Mouse (Mus musculus) lung, embryonic 15.5 days (tissue): ENCODE measurements around the gene Ywhaq. TPM values are rescaled to one million over a fixed set of nuclear protein-coding genes. Genes with fewer than 3 reads are reported as not detected.

ENCODE experiments used
- ATAC-seq: fragments of 200-750 bp; cut with Nextera tagmentation; 2 replicates; pipeline ENCODE4 v1.8.0; 2017; ENCODE audit warnings: moderate number of reproducible peaks, borderline replicate concordance; ENCODE audit not compliant: low FRiP score, low TSS enrichment; ENCODE audit errors: extremely low read depth
- H3K27ac ChIP-seq: fragments of 300-500 bp; sonication (generic); 2 replicates; pipeline ENCODE4 v1.5.1; 2015; ENCODE audit warnings: moderate library complexity, mild to moderate bottlenecking, inconsistent platforms
- H3K27me3 ChIP-seq: fragments of 300-500 bp; sonication (generic); 2 replicates; pipeline ENCODE4 v1.6.1; 2015; ENCODE audit warnings: inconsistent platforms
- H3K36me3 ChIP-seq: fragments of 300-500 bp; sonication (generic); 2 replicates; pipeline ENCODE4 v1.6.1; 2015; ENCODE audit warnings: inconsistent platforms
- H3K4me1 ChIP-seq: fragments of 300-500 bp; sonication (generic); 2 replicates; pipeline ENCODE4 v1.6.1; 2015; ENCODE audit warnings: inconsistent platforms
- H3K4me2 ChIP-seq: fragments of 300-500 bp; sonication (generic); 2 replicates; pipeline ENCODE4 v1.6.1; 2015; ENCODE audit warnings: inconsistent platforms, mild to moderate bottlenecking, moderate library complexity
- H3K4me3 ChIP-seq: fragments of 300-500 bp; sonication (generic); 2 replicates; pipeline ENCODE4 v1.5.1; 2015; ENCODE audit warnings: mild to moderate bottlenecking, inconsistent platforms
- H3K9ac ChIP-seq: fragments of 300-500 bp; sonication (generic); 2 replicates; pipeline ENCODE4 v1.6.1; 2015; ENCODE audit warnings: inconsistent platforms
- H3K9me3 ChIP-seq: fragments of 300-500 bp; sonication (generic); 2 replicates; pipeline ENCODE4 v1.6.1; 2016; ENCODE audit warnings: inconsistent platforms
- WGBS: fragments of 180-500 bp; shearing (Covaris S2); methylation state at CpG from one replicate; pipeline ENCODE4 v1.1.7; 2015; 5-methylcytosine and 5-hydroxymethylcytosine counted together
- polyA plus RNA-seq: library from polyadenylated mRNA; unstranded; fragments of >200 nt; fragmentation: Nextera tagmentation; extraction: Ambion mirVana; gene quantifications from 2 replicates; pipeline ENCODE4 v1.2.1, GENCODE M21; 2015

Gene Ywhaq
- polyA plus RNA-seq, 1 experiment from 2014 or later: 726 TPM

DNA sequence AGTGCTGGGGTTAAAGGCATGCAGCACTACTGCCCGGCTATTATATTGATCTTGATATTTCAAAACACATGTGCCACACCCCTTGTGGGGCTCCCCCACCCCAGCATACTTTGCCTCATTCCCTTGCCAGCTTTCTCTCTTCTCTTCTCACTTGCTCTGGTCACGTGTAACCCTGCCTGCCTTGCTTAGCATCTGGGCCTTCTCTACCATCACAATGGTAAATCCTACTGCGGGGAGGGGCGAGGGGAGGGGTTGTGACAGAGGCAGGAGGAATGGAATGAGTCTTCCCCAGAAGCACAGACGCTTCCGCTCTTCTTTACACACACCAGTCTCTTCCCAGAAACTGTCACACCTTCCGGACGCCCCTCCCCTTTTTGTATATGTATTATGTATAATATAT lies 14.5 kb upstream of the Ywhaq start:
- Histone ChIP-seq H3K4me2 (no peak overlapping the region), H3K27ac (no peak overlapping the region), H3K9ac (no peak overlapping the region), H3K36me3 (no peaks in the 10 kb centered on the region), H3K4me3 (no peak overlapping the region), H3K27me3 (no peaks in the 10 kb centered on the region), H3K9me3 (no peaks in the 10 kb centered on the region), H3K4me1 (no peaks in the 10 kb centered on the region)
- peak; percentile 75; the same call in 1 of the 2 replicates for ATAC-seq
- WGBS: 41% methylated on average over 8 of the region's 8 CpGs

DNA sequence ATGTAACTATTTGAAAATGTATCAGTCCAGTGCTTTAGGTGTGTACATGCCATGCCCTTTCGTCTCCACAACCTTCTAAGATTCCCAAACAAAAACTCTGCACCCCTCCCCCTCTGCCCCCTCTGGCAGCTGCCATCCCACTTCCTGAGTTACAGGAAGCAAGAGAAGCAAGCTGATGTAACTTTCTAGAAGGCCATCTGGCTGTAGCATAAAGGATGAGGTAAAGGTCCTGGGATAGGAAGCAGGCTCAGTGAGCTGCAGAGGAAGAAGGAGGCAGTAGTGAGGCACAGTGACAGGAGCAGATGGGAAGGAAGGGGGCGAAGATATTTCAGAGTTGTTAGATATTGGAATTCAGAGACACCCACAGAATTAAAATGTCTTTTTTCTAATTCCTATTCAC lies 13.6 kb upstream of the Ywhaq start:
- H3K36me3 ChIP-seq: no peaks in the 10 kb centered on the region
- H3K9me3 ChIP-seq: no peaks in the 10 kb centered on the region
- no peaks in the 10 kb centered on the region for H3K27me3 ChIP-seq
- no peak overlapping the region for H3K4me3 ChIP-seq
- no peak for ATAC-seq
- no peak overlapping the region for H3K9ac ChIP-seq
- 44% methylated on average over 2 of the region's 2 CpGs for WGBS
- H3K4me1 ChIP-seq: peaks cover 4% of the 10 kb centered on the region
- no peak overlapping the region for H3K4me2 ChIP-seq
- H3K27ac ChIP-seq: no peak overlapping the region

DNA sequence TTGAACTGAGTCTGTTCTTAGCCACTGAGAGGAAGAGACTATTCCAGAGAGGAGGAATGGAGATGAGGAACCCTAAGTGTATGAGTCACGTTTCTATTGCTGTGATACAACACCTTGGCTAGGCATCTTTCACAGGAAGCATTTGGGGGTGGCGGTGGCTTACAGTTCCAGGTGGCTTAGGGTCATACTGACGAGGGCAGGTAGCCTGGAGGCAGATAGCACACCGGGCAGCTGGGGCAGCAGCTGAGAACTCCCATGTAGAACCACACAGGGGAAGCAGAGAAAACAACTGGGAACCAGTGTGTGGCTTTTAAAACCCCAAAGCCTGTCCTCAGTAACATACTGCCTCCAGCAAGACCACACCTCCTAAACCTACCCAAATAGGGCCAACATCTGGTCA lies 12.7 kb upstream of the Ywhaq start:
- no peak overlapping the region for H3K27ac ChIP-seq
- H3K4me2 ChIP-seq: no peak overlapping the region
- no peaks in the 10 kb centered on the region for H3K36me3 ChIP-seq
- H3K9ac ChIP-seq: no peak overlapping the region
- no peak for ATAC-seq
- 70% methylated on average over 4 of the region's 4 CpGs for WGBS
- peaks cover 12% of the 10 kb centered on the region for H3K4me1 ChIP-seq
- H3K4me3 ChIP-seq: no peak overlapping the region
- H3K9me3 ChIP-seq: no peaks in the 10 kb centered on the region
- no peaks in the 10 kb centered on the region for H3K27me3 ChIP-seq

DNA sequence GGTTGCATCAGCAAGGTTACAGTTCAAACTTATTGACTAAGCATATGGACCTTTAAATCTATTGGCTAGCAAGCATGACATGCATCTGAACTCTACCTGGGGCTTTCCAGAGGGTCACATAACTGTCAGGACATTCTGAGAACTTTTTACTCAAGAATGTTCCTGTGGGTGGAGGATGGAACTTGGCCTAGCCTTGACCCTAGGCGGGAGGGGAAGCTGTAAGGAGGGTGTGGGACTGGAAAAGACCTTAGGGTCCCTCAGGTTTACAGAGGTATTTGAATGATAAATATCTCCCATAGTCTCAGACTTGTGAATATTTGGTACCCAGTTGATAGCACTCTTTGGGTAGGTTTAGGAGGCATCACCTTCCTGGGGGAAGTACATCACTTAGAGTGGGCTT lies 11.6 kb upstream of the Ywhaq start:
- Histone ChIP-seq H3K27ac (no peak overlapping the region), H3K4me3 (no peak overlapping the region), H3K4me2 (no peak overlapping the region), H3K4me1 (peaks cover 12% of the 10 kb centered on the region), H3K9ac (no peak overlapping the region), H3K36me3 (no peaks in the 10 kb centered on the region), H3K27me3 (no peaks in the 10 kb centered on the region), H3K9me3 (no peaks in the 10 kb centered on the region)
- no peak for ATAC-seq
- WGBS: 74% methylated on average over 1 of the region's 1 CpGs

DNA sequence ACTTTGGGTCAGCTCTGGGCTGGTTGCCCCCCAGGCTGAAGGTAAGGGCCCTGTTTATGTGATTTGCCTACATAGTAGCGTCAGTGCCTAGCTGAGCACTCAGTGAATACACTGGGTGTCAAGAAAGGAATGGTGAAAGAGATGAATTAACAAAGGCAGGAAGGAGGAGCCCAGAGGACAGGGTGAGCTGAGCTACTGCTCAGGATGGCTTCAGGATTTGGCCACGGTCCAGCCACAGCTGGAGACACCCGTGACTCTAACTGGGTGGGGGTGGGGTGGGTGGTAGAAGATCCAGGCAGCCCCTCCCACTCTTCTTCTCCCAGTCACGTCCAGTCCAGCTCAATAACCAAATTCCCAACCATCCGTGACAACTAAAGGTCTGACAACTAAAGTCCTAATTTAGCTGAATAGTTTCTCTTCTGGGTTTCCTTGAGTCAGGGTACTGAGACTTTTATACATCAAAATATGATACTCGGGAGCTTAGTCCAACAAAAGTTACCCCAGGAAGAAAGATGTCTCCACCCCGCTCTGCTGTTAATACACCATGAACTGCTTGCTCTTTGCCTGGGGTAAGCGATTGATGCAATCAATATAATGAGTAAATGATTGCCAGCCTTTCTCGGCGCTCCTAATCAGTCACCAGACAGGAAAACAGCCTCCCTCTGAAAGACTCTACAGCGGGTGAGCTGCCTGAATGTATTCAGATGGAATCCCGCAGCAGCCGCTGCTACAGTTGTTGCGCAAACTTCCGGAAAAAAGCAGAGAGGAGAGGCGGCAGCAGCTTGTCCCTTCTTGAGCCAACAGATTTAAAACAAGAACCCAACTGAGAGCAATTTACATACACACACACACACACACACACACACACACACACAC lies 8.9 kb upstream of the Ywhaq start:
- Histone ChIP-seq H3K9me3 (no peaks in the 10 kb centered on the region), H3K27ac (peak overlapping the region; percentile 86), H3K4me3 (peak overlapping the region; percentile 25), H3K4me2 (peak overlapping the region; percentile 50), H3K36me3 (no peaks in the 10 kb centered on the region), H3K4me1 (peaks cover 12% of the 10 kb centered on the region), H3K27me3 (no peaks in the 10 kb centered on the region), H3K9ac (peak overlapping the region; percentile 39)
- 4% methylated on average over 16 of the region's 16 CpGs for WGBS
- ATAC-seq: peak; percentile 87

DNA sequence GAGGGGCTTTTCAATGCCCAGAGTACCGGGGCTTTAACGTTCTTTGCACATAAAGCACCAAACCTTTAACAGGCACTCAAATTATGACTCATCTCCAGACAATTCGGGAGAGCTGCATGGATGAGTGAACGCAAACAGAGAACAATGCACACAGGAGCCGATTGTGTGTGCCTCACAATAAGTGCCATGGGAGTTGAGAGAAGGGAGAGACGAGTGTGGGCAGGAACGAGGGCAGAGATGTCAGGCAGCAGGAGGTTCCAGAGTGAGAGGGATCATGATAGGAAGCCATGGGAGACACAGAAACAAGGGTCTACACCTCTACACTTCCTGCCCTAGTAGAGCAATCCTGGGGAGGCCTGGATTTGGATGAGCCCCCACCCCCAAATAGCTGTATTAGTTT lies 7.2 kb upstream of the Ywhaq start:
- H3K27ac ChIP-seq: no peak overlapping the region
- 49% methylated on average over 7 of the region's 7 CpGs for WGBS
- H3K36me3 ChIP-seq: no peaks in the 10 kb centered on the region
- H3K4me1 ChIP-seq: peaks cover 12% of the 10 kb centered on the region
- H3K9ac ChIP-seq: no peak overlapping the region
- no peaks in the 10 kb centered on the region for H3K9me3 ChIP-seq
- no peak for ATAC-seq
- H3K27me3 ChIP-seq: no peaks in the 10 kb centered on the region
- no peak overlapping the region for H3K4me2 ChIP-seq
- H3K4me3 ChIP-seq: no peak overlapping the region

DNA sequence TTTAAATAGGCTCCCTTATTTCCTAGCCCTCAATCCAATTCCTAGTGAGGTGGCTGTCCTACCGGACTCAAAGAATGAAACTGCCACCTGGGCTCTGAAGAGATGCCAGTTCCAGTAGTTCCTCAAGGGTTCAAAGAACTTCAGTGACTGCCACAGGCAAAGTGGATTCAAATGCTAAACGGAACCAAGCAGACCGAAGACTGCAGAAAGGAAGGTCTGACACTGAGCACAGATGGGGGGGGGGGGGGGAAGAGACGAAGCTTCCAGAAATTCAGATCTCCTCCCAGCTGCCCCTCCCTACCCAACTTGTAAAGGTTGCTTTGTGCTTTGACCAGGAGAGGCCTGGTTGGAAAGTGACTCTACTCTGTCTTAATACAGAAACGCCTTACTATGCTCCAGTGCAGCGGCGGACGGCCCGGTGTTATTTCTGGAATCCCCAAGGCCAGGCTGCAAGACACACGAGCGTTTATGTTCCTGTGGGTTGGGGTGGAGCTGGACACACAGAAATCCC lies 1.2 kb upstream of the Ywhaq start:
- Histone ChIP-seq H3K27ac (0 out of 2 replicates have a peak overlapping the region, but pooled peaks have one; percentile 64), H3K27me3 (no peaks in the 10 kb centered on the region), H3K36me3 (peaks cover 5% of the 10 kb centered on the region; the same call in 1 of the 2 replicates), H3K4me3 (peak overlapping the region; percentile 97), H3K4me2 (peak overlapping the region; percentile 63), H3K9ac (peak overlapping the region; percentile 47; the same call in 1 of the 2 replicates), H3K4me1 (peaks cover 19% of the 10 kb centered on the region), H3K9me3 (no peaks in the 10 kb centered on the region)
- 41% methylated on average over 10 of the region's 11 CpGs for WGBS
- ATAC-seq: no peak

DNA sequence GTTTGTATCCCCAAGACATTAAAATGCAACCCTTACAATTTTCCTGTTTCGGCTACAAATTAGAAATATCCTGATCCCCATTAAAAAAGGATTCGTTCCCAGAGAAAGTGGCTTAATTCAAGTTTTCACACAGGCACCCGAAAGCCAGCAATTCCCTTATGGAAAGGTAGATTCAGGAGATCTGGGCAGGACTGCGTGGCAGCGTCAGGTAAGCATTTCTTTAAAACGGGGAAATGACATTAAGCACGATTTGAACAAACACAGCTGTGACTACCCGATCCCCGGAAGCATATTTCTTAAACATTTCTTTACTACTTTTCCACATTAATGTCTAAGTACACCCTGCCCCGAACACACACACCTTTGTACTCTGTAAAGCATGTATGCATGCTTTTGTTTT lies 646 bp upstream of the Ywhaq start:
- Histone ChIP-seq H3K27me3 (no peaks in the 10 kb centered on the region), H3K27ac (peak overlapping the region; percentile 64), H3K36me3 (peaks cover 10% of the 10 kb centered on the region), H3K4me1 (peaks cover 19% of the 10 kb centered on the region), H3K4me3 (peak overlapping the region; percentile 97), H3K9ac (peak overlapping the region; percentile 47), H3K9me3 (no peaks in the 10 kb centered on the region), H3K4me2 (peak overlapping the region; percentile 63)
- ATAC-seq: no peak
- 5% methylated on average over 10 of the region's 10 CpGs for WGBS

DNA sequence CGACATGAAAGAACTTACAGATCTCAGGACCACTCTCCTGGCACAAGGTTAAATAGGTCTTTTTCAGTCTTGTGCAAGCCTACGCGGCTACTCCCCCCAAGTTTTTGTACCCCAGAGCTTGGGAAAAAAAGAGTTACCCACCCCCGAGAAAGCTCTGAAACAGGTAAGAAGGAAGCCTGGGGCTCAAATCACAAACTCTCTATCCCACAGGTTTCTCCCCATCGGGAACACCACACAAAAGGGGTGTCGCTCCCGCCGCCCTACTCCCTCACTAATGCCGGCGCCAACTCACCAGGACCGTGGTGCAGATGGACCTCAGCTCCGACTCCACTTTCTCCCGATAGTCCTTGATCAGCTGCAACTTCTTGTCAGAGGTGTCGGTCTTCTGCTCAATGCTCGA lies 931 bp downstream of the Ywhaq start:
- no peak for ATAC-seq
- H3K4me3 ChIP-seq: peak overlapping the region; percentile 97
- under 1% methylated on average over 13 of the region's 15 CpGs for WGBS

DNA sequence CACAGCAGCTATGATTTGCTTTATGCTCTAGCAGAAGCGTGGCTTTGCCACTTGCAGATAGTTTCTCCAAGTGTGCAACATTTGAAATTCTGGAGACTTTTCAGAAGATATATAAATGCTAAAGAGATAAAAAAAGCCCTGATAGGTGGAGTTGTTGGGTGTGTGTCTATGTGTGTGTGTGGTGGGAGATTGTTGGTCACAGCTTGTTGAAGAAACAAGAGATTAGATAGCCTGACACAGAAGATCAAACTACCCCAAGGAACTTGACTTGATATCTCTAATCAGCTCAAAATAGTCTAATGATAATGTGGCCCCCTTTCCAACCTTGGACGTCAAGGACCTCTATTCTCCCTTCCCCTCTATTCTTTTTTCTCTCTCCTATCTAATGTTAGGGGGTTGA lies 6.8 kb downstream of the Ywhaq start:
- ATAC-seq: no peak
- 85% methylated on average over 2 of the region's 2 CpGs for WGBS

More for the DNA sequence above, 931 bp downstream of the Ywhaq start:
- H3K4me2 ChIP-seq: peak overlapping the region; percentile 73
- H3K27ac ChIP-seq: peak overlapping the region; percentile 53
- H3K9ac ChIP-seq: peak overlapping the region; percentile 99
- H3K4me1 ChIP-seq: peaks cover 19% of the 10 kb centered on the region
- H3K36me3 ChIP-seq: peaks cover 26% of the 10 kb centered on the region
- no peaks in the 10 kb centered on the region for H3K27me3 ChIP-seq
- no peaks in the 10 kb centered on the region for H3K9me3 ChIP-seq

DNA sequence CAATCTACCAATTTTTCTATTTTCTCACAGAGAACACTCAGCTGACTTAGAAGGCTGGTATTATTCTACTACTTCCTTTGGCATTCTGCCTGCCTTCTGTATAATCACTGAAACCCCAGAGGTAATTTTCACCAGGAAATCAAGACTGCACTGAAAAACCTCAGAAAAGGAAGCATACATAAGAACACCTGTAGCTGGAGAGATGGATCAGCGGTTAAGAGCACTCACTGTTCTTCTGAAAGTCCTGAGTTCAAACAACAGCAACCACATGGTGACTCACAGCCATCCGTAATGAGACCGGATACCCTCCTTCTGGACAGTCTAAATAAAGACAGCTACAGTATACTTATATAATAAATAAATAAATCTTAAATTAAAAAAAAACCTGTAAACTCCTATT lies 7.8 kb downstream of the Ywhaq start:
- peaks cover 2% of the 10 kb centered on the region; the same call in 1 of the 2 replicates for H3K9me3 ChIP-seq
- H3K4me1 ChIP-seq: no peaks in the 10 kb centered on the region
- H3K36me3 ChIP-seq: peaks cover 77% of the 10 kb centered on the region
- no peaks in the 10 kb centered on the region for H3K27me3 ChIP-seq
- no peak overlapping the region for H3K4me3 ChIP-seq
- no peak overlapping the region for H3K9ac ChIP-seq
- no peak for ATAC-seq
- H3K4me2 ChIP-seq: no peak overlapping the region
- 97% methylated on average over 3 of the region's 3 CpGs for WGBS
- no peak overlapping the region for H3K27ac ChIP-seq

More for the DNA sequence above, 6.8 kb downstream of the Ywhaq start:
- Histone ChIP-seq H3K27me3 (no peaks in the 10 kb centered on the region), H3K4me2 (no peak overlapping the region), H3K36me3 (peaks cover 72% of the 10 kb centered on the region), H3K9me3 (peaks cover 2% of the 10 kb centered on the region; the same call in 1 of the 2 replicates), H3K4me1 (peaks cover 9% of the 10 kb centered on the region), H3K4me3 (no peak overlapping the region), H3K27ac (no peak overlapping the region), H3K9ac (no peak overlapping the region)

DNA sequence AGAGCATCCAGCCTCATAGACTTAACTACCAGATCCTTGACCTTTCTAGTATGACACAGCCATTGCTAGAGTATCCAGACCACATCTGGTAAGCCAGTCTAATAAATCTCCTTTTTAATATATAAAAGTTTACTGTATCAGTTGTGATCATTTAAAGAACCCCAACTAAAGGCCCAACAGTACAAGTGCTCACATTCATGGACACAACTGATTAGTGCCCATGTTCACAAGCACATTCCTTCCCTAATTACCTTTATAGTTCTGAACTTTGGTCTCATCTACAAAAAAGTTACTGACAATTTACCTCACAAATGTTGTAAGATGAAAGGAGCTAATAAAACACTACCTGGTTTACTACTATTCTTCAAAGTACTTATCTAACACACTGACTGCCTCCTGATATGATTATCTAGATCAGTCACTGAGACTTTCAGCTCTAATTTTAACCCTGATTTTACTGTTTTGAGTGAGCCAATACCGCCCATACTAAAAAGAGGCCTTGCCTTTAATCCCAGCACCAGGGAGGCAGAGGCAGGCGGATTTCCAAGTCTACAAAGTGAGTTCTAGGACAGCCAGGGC lies 8.6 kb downstream of the Ywhaq start:
- Histone ChIP-seq H3K4me3 (no peak overlapping the region), H3K4me2 (no peak overlapping the region), H3K36me3 (peaks cover 73% of the 10 kb centered on the region), H3K27me3 (no peaks in the 10 kb centered on the region), H3K27ac (no peak overlapping the region), H3K4me1 (no peaks in the 10 kb centered on the region), H3K9me3 (peaks cover 2% of the 10 kb centered on the region; the same call in 1 of the 2 replicates), H3K9ac (no peak overlapping the region)
- ATAC-seq: no peak
- WGBS: 90% methylated on average over 2 of the region's 2 CpGs
